Mouse (Mus musculus) E14TG2a.4 (cell line): Measurements from ENCODE around the gene Ubald2.

Experiments
- CTCF ChIP-seq: conservative IDR thresholded peaks from 2 replicates; pipeline ENCODE4 v1.5.1; 2014; ENCODE audit warnings: low read length
- POU5F1 ChIP-seq: IDR thresholded peaks from 2 replicates; pipeline ENCODE4 v1.6.1; 2014; ENCODE audit warnings: low read length, borderline replicate concordance

GRCm38 (mm10) chr11:116424621-116425407 is 9.1 kb upstream of the Ubald2 start:
- TF ChIP-seq CTCF (no peak), POU5F1 (no peak)
